Mouse (Mus musculus) CH12.LX (cell line): ENCODE measurements at regions not wholly inside any gene's neighbourhood (a gene's known extent, or its start where the extent isn't known, plus 50 kb on each side); places are given as distances from the start of the nearest gene placed in this dataset.

Experiments
- DNase-seq: peaks from one replicate; pipeline ENCODE4 v3.0.0-alpha.2; 2013; ENCODE audit errors: extremely low read depth
- H3K27ac ChIP-seq: 2 replicates; pipeline ENCODE4 v1.5.1; 2012; ENCODE audit warnings: low read depth, mild to moderate bottlenecking, control low read depth, moderate library complexity; ENCODE audit not compliant: insufficient read depth
- H3K27me3 ChIP-seq: replicated peaks from 2 replicates; pipeline ENCODE3; 2012; ENCODE audit warnings: inconsistent platforms
- H3K36me3 ChIP-seq, 2 experiments: replicated peaks in 1 of 2; 2 replicates each; pipeline versions ENCODE3 to v1.6.1; 2012; ENCODE audit warnings: inconsistent platforms in 1 of 2, low read length in 1 of 2, mild to moderate bottlenecking in 1 of 2, mixed read lengths in 1 of 2, moderate library complexity in 1 of 2; ENCODE audit not compliant: control insufficient read depth in 1 of 2, insufficient read depth in 1 of 2
- H3K4me1 ChIP-seq, 2 experiments: 2 replicates each; pipeline ENCODE4 v1.6.1; 2012; ENCODE audit warnings: inconsistent platforms in 1 of 2, moderate library complexity in 1 of 2; ENCODE audit not compliant: insufficient read depth in 2 of 2, control insufficient read depth in 1 of 2
- H3K4me2 ChIP-seq: 2 replicates; pipeline ENCODE4 v1.6.1; 2012; ENCODE audit warnings: low read depth, mild to moderate bottlenecking, control low read depth; ENCODE audit not compliant: poor library complexity, insufficient read depth, severe bottlenecking
- H3K4me3 ChIP-seq, 3 experiments: fragments of 150-350 bp in 1 of 3; sonication (generic) in 1 of 3; replicated peaks in 1 of 3; 2 replicates each; pipeline versions ENCODE3 to v1.5.1; 2011 to 2012; ENCODE audit warnings: low read depth in 2 of 3, low read length in 2 of 3, mild to moderate bottlenecking in 2 of 3, moderate library complexity in 2 of 3, control low read depth in 1 of 3, improper control_type of control experiment in 1 of 3, inconsistent platforms in 1 of 3, mixed read lengths in 1 of 3; ENCODE audit not compliant: poor library complexity in 1 of 3
- H3K79me2 ChIP-seq: replicated peaks from 2 replicates; pipeline ENCODE4 v1.6.1; 2012; ENCODE audit warnings: mild to moderate bottlenecking, moderate library complexity; ENCODE audit not compliant: control insufficient read depth, poor library complexity, insufficient read depth, severe bottlenecking; ENCODE audit errors: extremely low read depth
- H3K9ac ChIP-seq: 2 replicates; pipeline ENCODE4 v1.6.1; 2012; ENCODE audit warnings: low read depth, mild to moderate bottlenecking, control low read depth, moderate library complexity; ENCODE audit not compliant: insufficient read depth
- H3K9me3 ChIP-seq: replicated peaks from 2 replicates; pipeline ENCODE3; 2012; ENCODE audit warnings: low read length, inconsistent platforms, mixed read lengths
- BHLHE40 ChIP-seq: IDR thresholded peaks from 2 replicates; pipeline ENCODE4 v1.6.1; 2011; ENCODE audit warnings: mild to moderate bottlenecking, low read depth, low read length, improper control_type of control experiment
- HCFC1 ChIP-seq: IDR thresholded peaks from 2 replicates; pipeline ENCODE4 v1.6.1; 2012; ENCODE audit warnings: low read depth, mild to moderate bottlenecking, inconsistent platforms, low read length, improper control_type of control experiment
- JUN ChIP-seq: IDR thresholded peaks from 2 replicates; pipeline ENCODE4 v1.6.1; 2011; ENCODE audit warnings: low read depth, mild to moderate bottlenecking, low read length, improper control_type of control experiment, moderate library complexity; ENCODE audit not compliant: insufficient read depth
- JUND ChIP-seq: conservative IDR thresholded peaks from 2 replicates; pipeline ENCODE4 v1.6.1; 2011; ENCODE audit warnings: low read depth, low read length, improper control_type of control experiment
- MAFK ChIP-seq: IDR thresholded peaks from 2 replicates; pipeline ENCODE4 v1.6.1; 2011; ENCODE audit warnings: low read length, improper control_type of control experiment; ENCODE audit not compliant: insufficient replicate concordance
- MAZ ChIP-seq: IDR thresholded peaks from 2 replicates; pipeline ENCODE4 v1.6.1; 2012; ENCODE audit warnings: low read depth, mild to moderate bottlenecking, inconsistent platforms, low read length, improper control_type of control experiment, moderate library complexity
- MYC ChIP-seq: IDR thresholded peaks from 2 replicates; pipeline ENCODE4 v1.6.1; 2011; ENCODE audit warnings: low read depth, mild to moderate bottlenecking, improper control_type of control experiment, low read length
- NELFE ChIP-seq: IDR thresholded peaks from 2 replicates; pipeline ENCODE4 v1.6.1; 2011; ENCODE audit warnings: low read depth, low read length, improper control_type of control experiment
- NRF1 ChIP-seq: IDR thresholded peaks from 2 replicates; pipeline ENCODE4 v1.6.1; 2014; ENCODE audit warnings: low read depth, mild to moderate bottlenecking, inconsistent platforms, low read length, improper control_type of control experiment, moderate library complexity
- TCF12 ChIP-seq: IDR thresholded peaks from 2 replicates; pipeline ENCODE4 v1.6.1; 2014; ENCODE audit warnings: low read depth, mild to moderate bottlenecking, inconsistent platforms, low read length, improper control_type of control experiment
- UBTF ChIP-seq: IDR thresholded peaks from 2 replicates; pipeline ENCODE4 v1.6.1; 2012; ENCODE audit warnings: low read depth, mild to moderate bottlenecking, inconsistent platforms, low read length, improper control_type of control experiment, moderate library complexity
- USF1 ChIP-seq: IDR thresholded peaks from 2 replicates; pipeline ENCODE4 v1.6.1; 2014; ENCODE audit warnings: low read depth, mild to moderate bottlenecking, inconsistent platforms, low read length, improper control_type of control experiment
- ZKSCAN1 ChIP-seq: IDR thresholded peaks from 2 replicates; pipeline ENCODE4 v1.6.1; 2012; ENCODE audit warnings: low read depth, inconsistent platforms, low read length, improper control_type of control experiment, borderline replicate concordance
- ZNF384 ChIP-seq: IDR thresholded peaks from 2 replicates; pipeline ENCODE4 v1.6.1; 2012; ENCODE audit warnings: low read depth, low read length, improper control_type of control experiment, inconsistent platforms
- dilution Hi-C: fragments of 300-500 bp; cut with MboI; formaldehyde crosslinking; loops from 2 replicates; pipeline ENCODE4 v1.14.3; 2020; ENCODE audit warnings: low sequenced_read_pairs; ENCODE audit not compliant: extremely low pct_unique_long_range_greater_than_20kb, extremely low pct_ligation_motif_present
- in situ Hi-C: fragments of 300-500 bp; cut with MboI; formaldehyde crosslinking; loops from 3 replicates; pipeline ENCODE4 v1.14.3; 2019; ENCODE audit warnings: low sequenced_read_pairs, low pct_ligation_motif_present, low pct_unique_long_range_greater_than_20kb, mixed read lengths

DNA sequence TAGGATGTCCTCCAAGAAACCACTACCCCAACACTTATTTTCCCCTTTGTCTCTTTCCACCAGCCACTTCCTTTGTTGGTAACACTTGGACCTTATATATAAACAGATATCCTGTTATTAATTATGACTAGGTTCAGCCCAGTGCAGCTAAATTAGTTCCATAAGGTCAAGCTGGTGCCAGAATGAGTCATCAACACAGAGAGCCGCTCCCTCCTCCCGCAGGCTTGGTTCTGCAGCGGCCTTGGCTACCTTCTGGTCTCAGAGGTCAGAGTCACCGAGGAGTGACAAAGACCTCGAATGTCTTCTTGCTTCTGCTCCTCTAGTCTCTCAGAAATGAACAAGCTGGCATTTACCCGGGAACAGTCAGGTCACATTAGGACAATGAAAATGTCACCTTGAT lies 106.5 kb upstream of the Plcz1 start:
- no peak overlapping the region for H3K4me3 ChIP-seq
- no peak overlapping the region for H3K4me2 ChIP-seq
- in situ Hi-C loops = no loop called here
- DNase-seq = no peak
- no peak overlapping the region for H3K9ac ChIP-seq
- no peak for TF ChIP-seq BHLHE40
- no peak for TF ChIP-seq JUN
- TF ChIP-seq TCF12 = no peak
- TF ChIP-seq MYC = no peak
- no peak for TF ChIP-seq NRF1
- no peak for TF ChIP-seq MAZ
- no peak for TF ChIP-seq MAFK
- TF ChIP-seq JUND = no peak
- TF ChIP-seq UBTF = no peak
- peaks cover 58% of the 10 kb centered on the region for H3K9me3 ChIP-seq
- H3K36me3 ChIP-seq = no peaks in the 10 kb centered on the region
- no peaks in the 10 kb centered on the region for H3K79me2 ChIP-seq
- dilution Hi-C loops = no loop called here
- H3K27ac ChIP-seq = no peak overlapping the region
- H3K4me1 ChIP-seq = no peaks in the 10 kb centered on the region
- H3K27me3 ChIP-seq = no peaks in the 10 kb centered on the region

DNA sequence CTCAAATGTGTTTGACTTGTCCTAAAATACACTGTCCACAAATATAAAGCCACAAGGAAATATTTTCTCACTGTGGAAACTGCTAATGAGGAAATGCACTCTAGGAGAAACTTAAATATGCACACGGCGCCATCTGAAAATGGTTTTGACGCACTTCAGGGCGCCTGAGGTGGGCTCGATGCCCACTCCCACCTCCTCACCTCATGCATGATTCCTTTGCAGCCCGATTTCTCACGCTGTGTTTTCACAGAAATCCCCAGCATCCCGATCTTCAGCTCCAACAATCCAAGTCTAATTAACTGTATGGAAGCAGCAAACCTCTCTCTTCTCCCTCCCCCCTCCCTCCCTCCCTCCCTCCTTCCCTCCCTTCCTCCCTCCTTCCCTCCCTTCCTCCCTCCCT lies 92.5 kb upstream of the Plcz1 start:
- Histone ChIP-seq H3K79me2 (no peaks in the 10 kb centered on the region), H3K36me3 (no peaks in the 10 kb centered on the region), H3K9me3 (peaks cover 64% of the 10 kb centered on the region), H3K27ac (no peak overlapping the region), H3K4me3 (no peak overlapping the region), H3K9ac (no peak overlapping the region), H3K4me1 (no peaks in the 10 kb centered on the region), H3K27me3 (no peaks in the 10 kb centered on the region), H3K4me2 (no peak overlapping the region)
- DNase-seq = no peak
- dilution Hi-C loops = no loop called here
- TF ChIP-seq USF1 = no peak
- in situ Hi-C loops = no loop called here

DNA sequence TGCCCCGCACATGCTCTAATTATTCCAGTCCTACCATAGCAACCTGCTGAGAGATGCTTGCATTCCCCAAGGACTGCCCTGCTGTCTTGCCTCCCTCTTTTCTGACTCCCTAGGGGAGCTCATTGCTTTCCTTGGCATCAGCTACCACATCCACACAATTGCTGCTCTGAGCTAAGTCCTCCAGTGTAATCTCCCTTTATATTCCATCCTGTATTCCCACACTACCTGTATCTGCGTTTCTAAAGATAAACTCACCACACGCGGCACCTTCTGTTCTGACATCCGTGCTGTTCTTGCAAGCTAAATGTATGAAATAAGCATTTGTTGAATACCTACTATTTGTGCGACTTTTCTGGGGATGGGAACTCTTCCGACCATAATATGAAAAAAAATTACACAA lies 85.4 kb upstream of the Plcz1 start:
- H3K9me3 ChIP-seq = peaks cover 68% of the 10 kb centered on the region
- no peak overlapping the region for H3K9ac ChIP-seq
- TF ChIP-seq NELFE (no peak), ZNF384 (no peak), ZKSCAN1 (no peak), HCFC1 (no peak), NRF1 (no peak)
- dilution Hi-C loops = no loop called here
- DNase-seq = no peak
- H3K79me2 ChIP-seq = no peaks in the 10 kb centered on the region
- H3K36me3 ChIP-seq = no peaks in the 10 kb centered on the region
- no peaks in the 10 kb centered on the region for H3K4me1 ChIP-seq
- H3K27ac ChIP-seq = no peak overlapping the region
- H3K4me3 ChIP-seq = no peak overlapping the region
- no peak overlapping the region for H3K4me2 ChIP-seq
- H3K27me3 ChIP-seq = no peaks in the 10 kb centered on the region
- in situ Hi-C loops = no loop called here
